Mouse (Mus musculus) erythroblast, embryonic 14.5 days (primary cell): ENCODE measurements around the gene Wdtc1.

Experiments
- GATA1 ChIP-seq: IDR thresholded peaks from 2 replicates; pipeline ENCODE4 v1.6.1; 2012; ENCODE audit warnings: low read length, inconsistent platforms, mixed read lengths
- TAL1 ChIP-seq: IDR thresholded peaks from 3 replicates; pipeline ENCODE4 v1.6.1; 2012; ENCODE audit warnings: low read length, inconsistent platforms, mixed read lengths

GRCm38 (mm10) chr4:133375812-133376577 lies 22.7 kb upstream of the Wdtc1 start:
- no peak for TF ChIP-seq GATA1
- TF ChIP-seq TAL1: no peak
